Comparison of ENCODE assay signal across 15 mouse cellular contexts in the genomic region with DNA sequence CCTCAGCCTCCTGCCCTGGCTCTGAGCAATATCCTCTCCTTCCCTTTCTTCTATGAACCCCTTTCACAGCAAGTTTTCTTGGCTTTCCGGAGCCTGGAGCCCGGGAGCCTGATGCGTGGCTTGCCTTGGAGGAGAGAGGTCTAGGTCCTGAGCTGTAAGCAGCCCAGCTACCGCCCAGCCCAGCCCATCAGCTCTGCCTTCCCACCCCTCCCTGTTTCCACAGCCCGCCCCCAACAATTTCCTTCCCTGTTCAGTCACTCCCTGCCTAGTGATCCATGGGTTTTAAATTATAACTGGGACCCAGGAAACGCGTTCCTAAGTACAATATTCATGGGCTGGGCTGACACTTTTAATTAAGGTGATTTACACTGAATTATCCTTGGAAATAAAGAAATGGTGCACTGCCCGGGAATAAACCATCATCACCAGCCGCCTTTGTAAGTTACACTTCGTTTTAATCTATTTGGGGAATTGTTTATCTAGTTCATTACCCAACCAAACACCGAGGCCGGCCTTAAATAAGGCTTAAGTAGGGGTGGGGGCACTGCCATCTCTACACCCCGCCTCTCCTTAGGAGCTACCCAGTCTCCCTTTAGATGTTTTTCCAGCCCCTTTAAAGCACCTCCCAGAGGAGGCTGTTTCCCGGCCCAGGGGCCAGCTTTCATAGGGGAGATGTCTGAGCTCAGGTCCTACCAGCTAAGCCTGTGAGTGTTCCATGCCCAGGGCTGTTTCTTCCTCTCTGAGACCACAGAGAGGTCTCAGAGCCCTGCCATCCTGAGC. TPM values are rescaled to one million over a fixed set of nuclear protein-coding genes. Genes with fewer than 3 reads are reported as not detected.
"Had no signal": no experiment of that assay in that cellular context is flagged by ENCODE, and none has a peak within 500 bp of the region (broad histone marks: within the 10 kb centered on the region; RNA-seq: fewer than 3 reads in every experiment).

No protein-coding gene starts in this region.

- ATAC-seq: intestine, embryonic 16.5 days; liver, embryonic 12.5 days; midbrain, embryonic 16.5 days had no signal

- H3K4me3 ChIP-seq: limb, embryonic 15.5 days; liver, embryonic 12.5 days had no signal

- H3K27ac ChIP-seq: limb, embryonic 15.5 days; liver, embryonic 12.5 days had no signal

- H3K9me3 ChIP-seq: limb, embryonic 15.5 days; liver, embryonic 12.5 days had no signal

- H3K36me3 ChIP-seq: limb, embryonic 15.5 days; liver, embryonic 12.5 days had no signal

- H3K4me2 ChIP-seq: limb, embryonic 15.5 days; liver, embryonic 12.5 days; lung, embryonic 14.5 days; midbrain, embryonic 11.5 days had no signal

- DNase-seq: kidney, postnatal 14 days; left cerebral cortex, postnatal 4 days; lung, embryonic 14.5 days; lung, postnatal 10 days; lung, postnatal 4 days; right cerebral cortex, adult 18-20 months; right cerebral cortex, postnatal 25 days; thymus, adult 18-20 months; thymus, postnatal 25 days had no signal

- H3K9ac ChIP-seq: limb, embryonic 15.5 days; liver, embryonic 12.5 days; lung, embryonic 14.5 days had no signal

RNA-seq across cellular contexts. Expression of a gene that starts 50.3 kb away (rescaled TPM):
- polyA plus RNA-seq: small intestine, adult 2 months had no signal
